Mouse (Mus musculus): Measurements from ENCODE around the gene Macrod1. TPM values are rescaled to one million over a fixed set of nuclear protein-coding genes. Genes with fewer than 3 reads are reported as not detected.

Macrod1 gene
- polyA plus RNA-seq, 1 experiment from 2014 or later: 32.9 TPM

- H3K9me3 ChIP-seq: no peaks in the 10 kb centered on the region
- no peak overlapping the region for H3K27ac ChIP-seq (replicated peaks)
- H3K36me3 ChIP-seq: no peaks in the 10 kb centered on the region
- no peak overlapping the region for H3K4me2 ChIP-seq
- no peak for ATAC-seq (ENCODE audit: extremely low read depth, insufficient number of reproducible peaks, low FRiP score, low TSS enrichment)
- peaks cover 22% of the 10 kb centered on the region for H3K27me3 ChIP-seq (replicated peaks)
- no peak overlapping the region for H3K4me3 ChIP-seq
- peaks cover 10% of the 10 kb centered on the region for H3K4me1 ChIP-seq
- 46% methylated on average over 6 of the region's 6 CpGs for WGBS
- no peak overlapping the region for H3K9ac ChIP-seq
These were observed 135.0 kb downstream of the Macrod1 start for GRCm38 (mm10) chr19:7191639-7192038.

DNA sequence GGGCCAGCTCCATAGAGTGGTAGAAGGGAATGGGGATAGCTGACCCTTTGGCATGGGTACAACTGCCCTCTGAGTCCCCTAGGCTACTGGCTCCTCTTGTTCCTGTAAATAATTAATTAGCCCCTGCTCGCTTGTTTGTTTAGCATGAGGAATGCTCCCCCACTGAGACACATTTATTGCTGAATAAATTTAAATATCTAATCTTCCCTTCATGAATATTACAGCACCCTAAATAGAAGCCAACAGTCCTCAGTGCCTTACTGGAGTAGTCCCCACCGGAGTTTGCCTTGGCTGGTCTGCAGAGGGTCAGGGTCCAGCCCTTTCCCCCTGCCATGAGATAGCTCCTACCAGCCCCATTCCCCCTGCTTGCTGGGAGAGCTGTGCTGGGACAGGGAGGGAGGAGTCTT lies 136.0 kb downstream of the Macrod1 start:
- Histone ChIP-seq H3K27ac (replicated peaks) (no peak overlapping the region), H3K4me2 (no peak overlapping the region), H3K36me3 (peaks cover 9% of the 10 kb centered on the region), H3K4me1 (peaks cover 19% of the 10 kb centered on the region), H3K27me3 (replicated peaks) (peaks cover 13% of the 10 kb centered on the region), H3K4me3 (no peak overlapping the region), H3K9me3 (no peaks in the 10 kb centered on the region), H3K9ac (no peak overlapping the region)
- 62% methylated on average over 2 of the region's 2 CpGs for WGBS
- no peak for ATAC-seq (ENCODE audit: extremely low read depth, insufficient number of reproducible peaks, low FRiP score, low TSS enrichment)

GRCm38 (mm10) chr19:7195900-7196728 lies 139.5 kb downstream of the Macrod1 start:
- H3K4me2 ChIP-seq: peak overlapping the region; percentile 53
- no peak for ATAC-seq (ENCODE audit: extremely low read depth, insufficient number of reproducible peaks, low FRiP score, low TSS enrichment)
- H3K27me3 ChIP-seq (replicated peaks): peaks cover 4% of the 10 kb centered on the region; the same call in 1 of the 2 replicates
- H3K4me3 ChIP-seq: peak overlapping the region; percentile 18; the same call in 1 of the 2 replicates
- H3K9ac ChIP-seq: peak overlapping the region; percentile 60
- H3K9me3 ChIP-seq: no peaks in the 10 kb centered on the region
- 14% methylated on average over 33 of the region's 33 CpGs for WGBS
- peaks cover 22% of the 10 kb centered on the region for H3K4me1 ChIP-seq
- no peak overlapping the region for H3K27ac ChIP-seq (replicated peaks)
- H3K36me3 ChIP-seq: peaks cover 44% of the 10 kb centered on the region

DNA sequence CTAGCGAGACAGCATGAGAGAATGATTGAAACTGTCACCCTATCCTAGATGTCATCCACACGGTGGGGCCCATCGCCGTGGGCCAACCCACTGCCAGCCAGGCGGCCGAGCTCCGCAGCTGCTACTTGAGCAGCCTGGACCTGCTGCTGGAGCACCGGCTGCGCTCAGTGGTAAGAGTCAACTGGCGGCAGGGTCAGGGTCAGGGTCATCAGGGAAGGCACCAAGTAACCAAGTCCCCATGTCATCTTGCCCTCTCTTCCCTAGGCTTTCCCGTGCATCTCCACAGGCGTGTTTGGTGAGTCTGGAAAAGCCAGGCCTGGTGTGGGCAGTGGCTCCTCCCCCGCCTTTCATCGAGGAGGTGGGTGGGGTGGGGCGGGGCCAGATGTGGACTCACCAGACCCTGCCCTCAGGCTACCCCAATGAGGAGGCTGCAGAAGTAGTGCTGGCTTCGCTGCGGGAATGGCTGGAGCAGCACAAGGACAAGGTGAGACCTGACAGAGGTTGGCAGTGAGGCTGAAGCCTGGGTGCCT lies 140.2 kb downstream of the Macrod1 start:
- Histone ChIP-seq H3K27me3 (replicated peaks) (peaks cover 2% of the 10 kb centered on the region; the same call in 1 of the 2 replicates), H3K9me3 (no peaks in the 10 kb centered on the region), H3K9ac (peak overlapping the region; percentile 60), H3K4me1 (peaks cover 22% of the 10 kb centered on the region), H3K36me3 (peaks cover 51% of the 10 kb centered on the region), H3K4me3 (peak overlapping the region; percentile 18; the same call in 1 of the 2 replicates), H3K4me2 (peak overlapping the region; percentile 53), H3K27ac (replicated peaks) (no peak overlapping the region)
- WGBS: 8% methylated on average over 17 of the region's 17 CpGs
- ATAC-seq (ENCODE audit: extremely low read depth, insufficient number of reproducible peaks, low FRiP score, low TSS enrichment): no peak

- ATAC-seq (ENCODE audit: extremely low read depth, insufficient number of reproducible peaks, low FRiP score, low TSS enrichment): no peak
- Histone ChIP-seq H3K36me3 (peaks cover 55% of the 10 kb centered on the region), H3K9me3 (no peaks in the 10 kb centered on the region), H3K4me3 (no peak overlapping the region), H3K9ac (no peak overlapping the region), H3K27ac (replicated peaks) (no peak overlapping the region), H3K27me3 (replicated peaks) (no peaks in the 10 kb centered on the region; the same call in 1 of the 2 replicates), H3K4me1 (peaks cover 26% of the 10 kb centered on the region), H3K4me2 (no peak overlapping the region)
- WGBS: 87% methylated on average over 9 of the region's 9 CpGs
These were observed 140.8 kb downstream of the Macrod1 start for GRCm38 (mm10) chr19:7197445-7197844.

DNA sequence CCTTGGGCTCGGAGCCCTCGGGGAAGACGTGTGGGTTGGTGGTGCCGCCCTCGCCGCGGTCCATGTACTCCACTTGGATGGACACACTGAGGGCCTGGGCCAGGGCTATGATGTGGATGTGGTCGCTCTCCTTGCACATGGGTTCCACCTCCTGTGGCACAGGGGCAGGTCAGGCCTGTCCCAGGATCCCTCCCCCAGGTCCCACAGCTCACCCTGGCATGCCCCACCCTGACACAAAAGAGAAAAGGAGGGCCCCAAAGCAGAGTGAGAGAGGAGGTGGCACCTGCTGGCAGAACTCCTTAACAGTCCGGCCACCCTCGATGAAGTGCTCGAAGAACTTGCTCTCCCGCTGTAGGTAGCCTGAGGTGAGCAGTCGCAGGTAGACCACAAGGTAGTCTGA lies 142.5 kb downstream of the Macrod1 start:
- no peak for ATAC-seq (ENCODE audit: extremely low read depth, insufficient number of reproducible peaks, low FRiP score, low TSS enrichment)
- peaks cover 72% of the 10 kb centered on the region for H3K36me3 ChIP-seq
- WGBS: 89% methylated on average over 13 of the region's 13 CpGs
- H3K4me3 ChIP-seq: no peak overlapping the region
- H3K4me1 ChIP-seq: peaks cover 40% of the 10 kb centered on the region
- no peak overlapping the region for H3K27ac ChIP-seq (replicated peaks)
- no peak overlapping the region for H3K9ac ChIP-seq
- H3K27me3 ChIP-seq (replicated peaks): no peaks in the 10 kb centered on the region
- H3K9me3 ChIP-seq: no peaks in the 10 kb centered on the region
- H3K4me2 ChIP-seq: no peak overlapping the region

DNA sequence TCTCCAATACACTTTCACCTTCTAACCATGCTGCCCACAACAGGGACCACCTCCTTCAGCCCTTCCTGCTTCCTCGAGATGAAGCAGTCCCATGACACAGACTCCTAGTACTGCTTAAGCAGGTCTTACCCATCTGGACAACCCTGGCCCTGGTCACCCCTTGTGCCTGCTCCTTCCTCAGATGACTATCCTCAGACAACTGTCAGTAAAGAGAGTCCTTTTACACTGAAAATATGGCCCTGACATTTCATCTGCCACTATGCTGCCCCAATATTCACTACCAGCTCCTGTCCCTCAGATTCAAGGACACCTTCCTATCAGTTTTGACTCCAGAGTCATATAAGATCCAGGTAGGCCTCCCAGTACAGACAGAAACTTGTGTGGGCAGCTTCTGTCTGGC lies 143.8 kb downstream of the Macrod1 start:
- H3K27ac ChIP-seq (replicated peaks): no peak overlapping the region
- no peaks in the 10 kb centered on the region for H3K9me3 ChIP-seq
- no peak overlapping the region for H3K4me2 ChIP-seq
- WGBS: 43% methylated on average over 1 of the region's 1 CpGs
- H3K9ac ChIP-seq: no peak overlapping the region
- H3K4me1 ChIP-seq: peaks cover 54% of the 10 kb centered on the region
- peaks cover 75% of the 10 kb centered on the region for H3K36me3 ChIP-seq
- no peak overlapping the region for H3K4me3 ChIP-seq
- ATAC-seq (ENCODE audit: extremely low read depth, insufficient number of reproducible peaks, low FRiP score, low TSS enrichment): no peak
- H3K27me3 ChIP-seq (replicated peaks): no peaks in the 10 kb centered on the region

GRCm38 (mm10) chr19:7204898-7205297 lies 148.3 kb downstream of the Macrod1 start:
- Histone ChIP-seq H3K9ac (peak overlapping the region; percentile 95), H3K27ac (replicated peaks) (peak overlapping the region; percentile 99), H3K4me1 (peaks cover 42% of the 10 kb centered on the region), H3K4me2 (peak overlapping the region; percentile 93), H3K9me3 (no peaks in the 10 kb centered on the region), H3K4me3 (peak overlapping the region; percentile 88), H3K27me3 (replicated peaks) (no peaks in the 10 kb centered on the region), H3K36me3 (peaks cover 48% of the 10 kb centered on the region)
- 46% methylated on average over 2 of the region's 2 CpGs for WGBS
- ATAC-seq (ENCODE audit: extremely low read depth, insufficient number of reproducible peaks, low FRiP score, low TSS enrichment): no peak

DNA sequence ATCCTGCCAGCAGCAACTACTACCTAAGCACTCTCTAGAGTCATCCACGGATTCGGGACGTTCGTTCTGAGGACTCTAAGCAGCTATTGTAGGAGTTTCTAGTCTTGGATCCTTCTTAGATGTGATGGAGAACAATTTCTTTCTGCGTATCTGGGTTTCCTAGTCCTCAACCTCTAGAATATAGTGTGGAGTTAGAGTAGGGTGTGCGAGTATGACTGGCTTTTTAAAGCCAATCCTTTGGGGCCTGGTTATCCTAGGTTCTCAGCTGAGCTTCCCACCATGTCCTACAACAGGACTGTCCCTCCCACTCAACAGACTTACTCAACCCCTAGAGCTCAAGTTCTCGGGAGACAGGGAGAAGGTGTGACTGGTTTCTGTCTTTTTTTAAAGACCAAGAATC lies 148.7 kb downstream of the Macrod1 start:
- H3K4me1 ChIP-seq: peaks cover 42% of the 10 kb centered on the region
- 23% methylated on average over 7 of the region's 7 CpGs for WGBS
- H3K36me3 ChIP-seq: peaks cover 46% of the 10 kb centered on the region
- peak overlapping the region; percentile 99 for H3K27ac ChIP-seq (replicated peaks)
- ATAC-seq (ENCODE audit: extremely low read depth, insufficient number of reproducible peaks, low FRiP score, low TSS enrichment): no peak
- H3K9ac ChIP-seq: peak overlapping the region; percentile 95
- peak overlapping the region; percentile 93 for H3K4me2 ChIP-seq
- H3K4me3 ChIP-seq: peak overlapping the region; percentile 88
- no peaks in the 10 kb centered on the region for H3K27me3 ChIP-seq (replicated peaks)
- H3K9me3 ChIP-seq: no peaks in the 10 kb centered on the region

GRCm38 (mm10) chr19:7205753-7206736 lies 149.4 kb downstream of the Macrod1 start, which contains the start of gene Otub1:
Gene Otub1 (minus strand): TSS chr19:7206316.
- under 1% methylated on average over 79 of the region's 79 CpGs for WGBS
- ATAC-seq (ENCODE audit: extremely low read depth, insufficient number of reproducible peaks, low FRiP score, low TSS enrichment): peak; percentile 97

More at GRCm38 (mm10) chr19:7205753-7206736, 149.4 kb downstream of the Macrod1 start, which contains the start of gene Otub1:
- peak within 1 kb of the TSS; percentile 99 for H3K27ac ChIP-seq (replicated peaks)
- H3K4me3 ChIP-seq: peak within 1 kb of the TSS; percentile 88
- peaks cover 42% of the 10 kb centered on the region for H3K36me3 ChIP-seq
- peaks cover 42% of the 10 kb centered on the region for H3K4me1 ChIP-seq
- peak within 1 kb of the TSS; percentile 93 for H3K4me2 ChIP-seq
- H3K9me3 ChIP-seq: no peaks in the 10 kb centered on the region
- H3K9ac ChIP-seq: peak within 1 kb of the TSS; percentile 95
- H3K27me3 ChIP-seq (replicated peaks): no peaks in the 10 kb centered on the region
